Mouse (Mus musculus): ENCODE data around the gene Tspan11. TPM values are rescaled to one million over a fixed set of nuclear protein-coding genes. Genes with fewer than 3 reads are reported as not detected.

Tspan11 gene
- polyA plus RNA-seq, 1 experiment from 2014 or later = 3.6 TPM

- WGBS = 91% methylated on average over 7 of the region's 7 CpGs
- no peak overlapping the region for H3K4me3 ChIP-seq
- no peak for DNase-seq (ENCODE audit: extremely low spot score, low spot score)
- no peaks in the 10 kb centered on the region for H3K9me3 ChIP-seq
- no peaks in the 10 kb centered on the region for H3K36me3 ChIP-seq (replicated peaks)
- H3K4me1 ChIP-seq = no peaks in the 10 kb centered on the region
- H3K27me3 ChIP-seq (ENCODE audit: poor library complexity, severe bottlenecking) = 0 out of 2 replicates have a peak, but pooled peaks cover 3% of the 10 kb centered on the region
- H3K27ac ChIP-seq = no peak overlapping the region
Measured at GRCm38 (mm10) chr6:127949885-127950284, 62.5 kb downstream of the Tspan11 start.

- DNase-seq (ENCODE audit: extremely low spot score, low spot score) = no peak
- Histone ChIP-seq H3K4me3 (no peak overlapping the region), H3K4me1 (no peaks in the 10 kb centered on the region), H3K9me3 (no peaks in the 10 kb centered on the region), H3K27ac (no peak overlapping the region), H3K27me3 (ENCODE audit: poor library complexity, severe bottlenecking) (no peaks in the 10 kb centered on the region), H3K36me3 (replicated peaks) (no peaks in the 10 kb centered on the region)
- 78% methylated on average over 4 of the region's 4 CpGs for WGBS
Measured at GRCm38 (mm10) chr6:127953071-127953470, 65.7 kb downstream of the Tspan11 start.

- DNase-seq (ENCODE audit: extremely low spot score, low spot score) = no peak
- WGBS = 91% methylated on average over 5 of the region's 5 CpGs
Measured at GRCm38 (mm10) chr6:127956172-127956571, 68.8 kb downstream of the Tspan11 start.

GRCm38 (mm10) chr6:127960203-127960602 lies 72.8 kb downstream of the Tspan11 start:
- no peak for DNase-seq (ENCODE audit: extremely low spot score, low spot score)

More at GRCm38 (mm10) chr6:127956172-127956571, 68.8 kb downstream of the Tspan11 start:
- no peak overlapping the region for H3K4me3 ChIP-seq
- H3K27ac ChIP-seq = no peak overlapping the region
- H3K36me3 ChIP-seq (replicated peaks) = no peaks in the 10 kb centered on the region
- no peaks in the 10 kb centered on the region for H3K27me3 ChIP-seq (ENCODE audit: poor library complexity, severe bottlenecking)
- H3K4me1 ChIP-seq = no peaks in the 10 kb centered on the region
- H3K9me3 ChIP-seq = no peaks in the 10 kb centered on the region

GRCm38 (mm10) chr6:127965497-127965896 lies 78.1 kb downstream of the Tspan11 start:
- Histone ChIP-seq H3K27ac (no peak overlapping the region), H3K4me1 (peaks cover 12% of the 10 kb centered on the region), H3K27me3 (ENCODE audit: poor library complexity, severe bottlenecking) (no peaks in the 10 kb centered on the region), H3K36me3 (replicated peaks) (peaks cover 8% of the 10 kb centered on the region; the same call in 1 of the 2 replicates), H3K9me3 (no peaks in the 10 kb centered on the region), H3K4me3 (no peak overlapping the region)
- WGBS = 42% methylated on average over 8 of the region's 8 CpGs
- peak; percentile 25 for DNase-seq (ENCODE audit: extremely low spot score, low spot score)

More at GRCm38 (mm10) chr6:127960203-127960602, 72.8 kb downstream of the Tspan11 start:
- Histone ChIP-seq H3K9me3 (no peaks in the 10 kb centered on the region), H3K4me1 (no peaks in the 10 kb centered on the region), H3K27ac (no peak overlapping the region), H3K36me3 (replicated peaks) (peaks cover 6% of the 10 kb centered on the region; the same call in 1 of the 2 replicates), H3K4me3 (no peak overlapping the region), H3K27me3 (ENCODE audit: poor library complexity, severe bottlenecking) (no peaks in the 10 kb centered on the region)
- WGBS = 93% methylated on average over 1 of the region's 1 CpGs

- WGBS = 78% methylated on average over 7 of the region's 7 CpGs
- Histone ChIP-seq H3K27ac (no peak overlapping the region), H3K27me3 (ENCODE audit: poor library complexity, severe bottlenecking) (no peaks in the 10 kb centered on the region), H3K36me3 (replicated peaks) (0 out of 2 replicates have a peak, but pooled peaks cover 2% of the 10 kb centered on the region), H3K4me3 (no peak overlapping the region), H3K9me3 (no peaks in the 10 kb centered on the region), H3K4me1 (peaks cover 38% of the 10 kb centered on the region)
- DNase-seq (ENCODE audit: extremely low spot score, low spot score) = no peak
Measured at GRCm38 (mm10) chr6:127969709-127970108, 82.3 kb downstream of the Tspan11 start.

- H3K4me3 ChIP-seq = no peak overlapping the region
- 8% methylated on average over 7 of the region's 7 CpGs for WGBS
- 0 out of 2 replicates have a peak, but pooled peaks cover 2% of the 10 kb centered on the region for H3K36me3 ChIP-seq (replicated peaks)
- peaks cover 38% of the 10 kb centered on the region for H3K4me1 ChIP-seq
- H3K27me3 ChIP-seq (ENCODE audit: poor library complexity, severe bottlenecking) = no peaks in the 10 kb centered on the region
- DNase-seq (ENCODE audit: extremely low spot score, low spot score) = peak; percentile 76
- no peaks in the 10 kb centered on the region for H3K9me3 ChIP-seq
- H3K27ac ChIP-seq = no peak overlapping the region
Measured at GRCm38 (mm10) chr6:127970120-127970519, 82.7 kb downstream of the Tspan11 start.

GRCm38 (mm10) chr6:127970848-127971247 lies 83.5 kb downstream of the Tspan11 start:
- Histone ChIP-seq H3K27me3 (ENCODE audit: poor library complexity, severe bottlenecking) (no peaks in the 10 kb centered on the region), H3K27ac (0 out of 2 replicates have a peak overlapping the region, but pooled peaks have one; percentile 17), H3K4me1 (peaks cover 42% of the 10 kb centered on the region), H3K36me3 (replicated peaks) (0 out of 2 replicates have a peak, but pooled peaks cover 1% of the 10 kb centered on the region), H3K9me3 (no peaks in the 10 kb centered on the region), H3K4me3 (no peak overlapping the region)
- 47% methylated on average over 5 of the region's 5 CpGs for WGBS
- no peak for DNase-seq (ENCODE audit: extremely low spot score, low spot score)

- H3K27me3 ChIP-seq (ENCODE audit: poor library complexity, severe bottlenecking) = no peaks in the 10 kb centered on the region
- no peak for DNase-seq (ENCODE audit: extremely low spot score, low spot score)
- H3K4me1 ChIP-seq = peaks cover 36% of the 10 kb centered on the region
- H3K4me3 ChIP-seq = no peak overlapping the region
- no peaks in the 10 kb centered on the region for H3K9me3 ChIP-seq
- H3K36me3 ChIP-seq (replicated peaks) = no peaks in the 10 kb centered on the region
- no peak overlapping the region for H3K27ac ChIP-seq
- 85% methylated on average over 5 of the region's 5 CpGs for WGBS
Measured at GRCm38 (mm10) chr6:127971931-127972330, 84.5 kb downstream of the Tspan11 start.

GRCm38 (mm10) chr6:127973553-127973952 lies 86.2 kb downstream of the Tspan11 start:
- no peaks in the 10 kb centered on the region for H3K9me3 ChIP-seq
- no peak overlapping the region for H3K4me3 ChIP-seq
- H3K36me3 ChIP-seq (replicated peaks) = no peaks in the 10 kb centered on the region
- 55% methylated on average over 6 of the region's 6 CpGs for WGBS
- H3K27ac ChIP-seq = peak overlapping the region; percentile 35; the same call in 1 of the 2 replicates
- H3K27me3 ChIP-seq (ENCODE audit: poor library complexity, severe bottlenecking) = no peaks in the 10 kb centered on the region
- H3K4me1 ChIP-seq = peaks cover 31% of the 10 kb centered on the region
- DNase-seq (ENCODE audit: extremely low spot score, low spot score) = no peak

GRCm38 (mm10) chr6:127974000-127974399 lies 86.6 kb downstream of the Tspan11 start:
- no peak for DNase-seq (ENCODE audit: extremely low spot score, low spot score)
- Histone ChIP-seq H3K36me3 (replicated peaks) (no peaks in the 10 kb centered on the region), H3K4me1 (peaks cover 35% of the 10 kb centered on the region), H3K9me3 (no peaks in the 10 kb centered on the region), H3K27ac (peak overlapping the region; percentile 35; the same call in 1 of the 2 replicates), H3K27me3 (ENCODE audit: poor library complexity, severe bottlenecking) (no peaks in the 10 kb centered on the region), H3K4me3 (no peak overlapping the region)
- WGBS = 76% methylated on average over 9 of the region's 9 CpGs

- Histone ChIP-seq H3K4me3 (no peak overlapping the region), H3K27ac (no peak overlapping the region), H3K36me3 (replicated peaks) (no peaks in the 10 kb centered on the region), H3K4me1 (peaks cover 44% of the 10 kb centered on the region), H3K27me3 (ENCODE audit: poor library complexity, severe bottlenecking) (no peaks in the 10 kb centered on the region), H3K9me3 (no peaks in the 10 kb centered on the region)
- DNase-seq (ENCODE audit: extremely low spot score, low spot score) = no peak
- WGBS = 85% methylated on average over 6 of the region's 6 CpGs
Measured at GRCm38 (mm10) chr6:127976695-127977094, 89.3 kb downstream of the Tspan11 start.

- Histone ChIP-seq H3K27me3 (ENCODE audit: poor library complexity, severe bottlenecking) (no peaks in the 10 kb centered on the region), H3K4me3 (no peak overlapping the region), H3K27ac (no peak overlapping the region), H3K36me3 (replicated peaks) (no peaks in the 10 kb centered on the region), H3K9me3 (no peaks in the 10 kb centered on the region), H3K4me1 (peaks cover 33% of the 10 kb centered on the region)
- no peak for DNase-seq (ENCODE audit: extremely low spot score, low spot score)
- 76% methylated on average over 20 of the region's 20 CpGs for WGBS
Measured at GRCm38 (mm10) chr6:127978941-127979340, 91.6 kb downstream of the Tspan11 start.
